Mouse (Mus musculus) heart, embryonic 12.5 days (tissue): ENCODE results near the gene Acaca. TPM values are rescaled to one million over a fixed set of nuclear protein-coding genes. Genes with fewer than 3 reads are reported as not detected.

Experiments
- ATAC-seq: fragments of 200-750 bp; cut with Nextera tagmentation; 2 replicates; pipeline ENCODE4 v1.8.0; 2017; ENCODE audit warnings: moderate TSS enrichment, moderate library complexity; ENCODE audit not compliant: insufficient number of reproducible peaks, low FRiP score
- H3K27ac ChIP-seq: fragments of 300-500 bp; sonication (generic); 2 replicates; pipeline ENCODE4 v1.5.1; 2016; ENCODE audit warnings: mild to moderate bottlenecking, moderate library complexity; ENCODE audit not compliant: poor library complexity, severe bottlenecking
- H3K27me3 ChIP-seq: fragments of 300-500 bp; sonication (generic); replicated peaks from 2 replicates; pipeline ENCODE4 v1.6.1; 2016; ENCODE audit warnings: mild to moderate bottlenecking, moderate library complexity
- H3K36me3 ChIP-seq: fragments of 300-500 bp; sonication (generic); 2 replicates; pipeline ENCODE4 v1.6.1; 2016; ENCODE audit warnings: mild to moderate bottlenecking, moderate library complexity
- H3K4me1 ChIP-seq: fragments of 300-500 bp; sonication (generic); replicated peaks from 2 replicates; pipeline ENCODE4 v1.6.1; 2016; ENCODE audit warnings: mild to moderate bottlenecking
- H3K4me2 ChIP-seq: fragments of 300-500 bp; sonication (generic); 2 replicates; pipeline ENCODE4 v1.6.1; 2016; ENCODE audit warnings: mild to moderate bottlenecking, moderate library complexity
- H3K4me3 ChIP-seq: fragments of 300-500 bp; sonication (generic); 2 replicates; pipeline ENCODE4 v1.5.1; 2016; ENCODE audit warnings: mild to moderate bottlenecking
- H3K9ac ChIP-seq: fragments of 300-500 bp; sonication (generic); 2 replicates; pipeline ENCODE4 v1.6.1; 2016; ENCODE audit warnings: mild to moderate bottlenecking, moderate library complexity
- H3K9me3 ChIP-seq: fragments of 300-500 bp; sonication (generic); replicated peaks from 2 replicates; pipeline ENCODE4 v1.6.1; 2016; ENCODE audit warnings: mild to moderate bottlenecking, moderate library complexity
- WGBS: fragments of 180-500 bp; shearing (Covaris S2); methylation state at CpG from one replicate; pipeline ENCODE4 v1.1.7; 2016; 5-methylcytosine and 5-hydroxymethylcytosine counted together
- polyA plus RNA-seq: library from polyadenylated mRNA; unstranded; fragments of >200 nt; fragmentation: Nextera tagmentation; extraction: Ambion mirVana; gene quantifications from 2 replicates; pipeline ENCODE4 v1.2.1, GENCODE M21; 2016

Acaca gene
- polyA plus RNA-seq, 1 experiment from 2014 or later = 15.4 TPM

- H3K4me1 ChIP-seq = peaks cover 9% of the 10 kb centered on the region; the same call in 1 of the 2 replicates
- no peak for ATAC-seq
- no peak overlapping the region for H3K4me3 ChIP-seq
- H3K36me3 ChIP-seq = peaks cover 52% of the 10 kb centered on the region
- no peaks in the 10 kb centered on the region for H3K9me3 ChIP-seq
- H3K9ac ChIP-seq = no peak overlapping the region
- WGBS = 65% methylated on average over 9 of the region's 9 CpGs
- no peak overlapping the region for H3K4me2 ChIP-seq
- H3K27ac ChIP-seq = no peak overlapping the region
- no peaks in the 10 kb centered on the region for H3K27me3 ChIP-seq
These were observed 13.8 kb upstream of the Acaca start for GRCm38 (mm10) chr11:84115646-84116045.

GRCm38 (mm10) chr11:84116221-84116620, 13.3 kb upstream of the Acaca start:
- no peak for ATAC-seq

GRCm38 (mm10) chr11:84117431-84117830, 12.0 kb upstream of the Acaca start:
- Histone ChIP-seq H3K4me1 (peaks cover 15% of the 10 kb centered on the region; the same call in 1 of the 2 replicates), H3K9me3 (no peaks in the 10 kb centered on the region), H3K9ac (no peak overlapping the region), H3K27ac (no peak overlapping the region), H3K36me3 (peaks cover 59% of the 10 kb centered on the region), H3K4me3 (no peak overlapping the region), H3K27me3 (no peaks in the 10 kb centered on the region), H3K4me2 (no peak overlapping the region)
- 85% methylated on average over 4 of the region's 4 CpGs for WGBS
- no peak for ATAC-seq

More at GRCm38 (mm10) chr11:84116221-84116620, 13.3 kb upstream of the Acaca start:
- Histone ChIP-seq H3K27ac (no peak overlapping the region), H3K4me3 (no peak overlapping the region), H3K9me3 (no peaks in the 10 kb centered on the region), H3K4me2 (no peak overlapping the region), H3K4me1 (peaks cover 9% of the 10 kb centered on the region; the same call in 1 of the 2 replicates), H3K9ac (no peak overlapping the region), H3K27me3 (no peaks in the 10 kb centered on the region), H3K36me3 (peaks cover 52% of the 10 kb centered on the region)
- WGBS = 68% methylated on average over 2 of the region's 2 CpGs

DNA sequence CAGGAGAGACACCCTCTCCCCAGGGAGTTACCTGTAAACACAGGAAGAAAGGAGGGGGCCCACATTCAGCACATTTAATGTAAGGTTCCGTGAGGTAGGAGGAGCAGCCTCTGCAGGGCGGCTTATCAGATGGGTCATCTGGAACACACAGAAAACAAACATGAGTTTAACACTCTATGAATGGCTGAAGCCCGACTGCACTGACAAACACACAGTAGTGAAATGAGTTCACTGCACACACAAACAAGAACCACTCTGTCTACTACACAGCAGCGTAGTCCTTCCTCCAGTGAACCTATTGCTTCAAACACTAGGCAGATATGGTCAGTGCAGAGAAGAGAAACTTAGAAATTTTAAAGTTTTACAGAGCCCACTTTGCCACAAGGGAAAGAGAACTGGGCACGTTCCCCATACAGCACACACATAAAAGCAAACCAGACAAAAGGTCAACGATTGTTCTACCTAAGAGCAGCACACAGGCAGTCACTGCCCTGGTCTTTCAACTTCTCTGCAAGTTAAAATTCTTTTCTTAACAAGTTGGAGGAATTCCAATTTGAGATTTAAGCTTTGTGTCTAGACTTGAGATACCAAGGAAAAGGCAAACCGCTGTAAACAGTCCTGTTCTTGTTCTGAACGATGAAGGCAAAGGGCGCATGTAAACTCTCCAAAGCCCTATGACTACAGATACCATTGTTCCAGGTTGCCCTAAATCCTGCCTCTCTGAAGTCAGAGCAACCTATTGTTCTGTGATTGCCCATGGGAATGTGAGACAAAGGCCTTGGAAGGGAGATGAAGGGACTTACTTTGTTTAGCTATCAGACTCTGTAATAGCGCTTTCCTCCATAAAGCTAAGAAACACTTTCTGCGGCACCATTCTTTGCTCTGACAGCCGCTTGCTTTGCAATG, 8.2 kb upstream of the Acaca start:
- H3K4me2 ChIP-seq = no peak overlapping the region
- WGBS = 75% methylated on average over 12 of the region's 12 CpGs
- no peak for ATAC-seq
- peaks cover 74% of the 10 kb centered on the region for H3K36me3 ChIP-seq
- no peak overlapping the region for H3K9ac ChIP-seq
- H3K27me3 ChIP-seq = no peaks in the 10 kb centered on the region
- 0 out of 2 replicates have a peak, but pooled peaks cover 6% of the 10 kb centered on the region for H3K4me1 ChIP-seq
- no peak overlapping the region for H3K4me3 ChIP-seq
- H3K27ac ChIP-seq = no peak overlapping the region
- no peaks in the 10 kb centered on the region for H3K9me3 ChIP-seq

- Histone ChIP-seq H3K27ac (no peak overlapping the region), H3K27me3 (peaks cover 4% of the 10 kb centered on the region; the same call in 1 of the 2 replicates), H3K9me3 (no peaks in the 10 kb centered on the region), H3K4me1 (peaks cover 6% of the 10 kb centered on the region; the same call in 1 of the 2 replicates), H3K9ac (no peak overlapping the region), H3K4me3 (no peak overlapping the region), H3K4me2 (0 out of 2 replicates have a peak overlapping the region, but pooled peaks have one; percentile 85), H3K36me3 (peaks cover 32% of the 10 kb centered on the region)
- ATAC-seq = no peak
- WGBS = 83% methylated on average over 4 of the region's 4 CpGs
These were observed 1.5 kb upstream of the Acaca start for GRCm38 (mm10) chr11:84127977-84128376.

- ATAC-seq = no peak
- Histone ChIP-seq H3K9me3 (no peaks in the 10 kb centered on the region), H3K9ac (peak overlapping the region; percentile 91), H3K27ac (no peak overlapping the region), H3K4me2 (peak overlapping the region; percentile 85), H3K4me3 (peak overlapping the region; percentile 92), H3K27me3 (peaks cover 4% of the 10 kb centered on the region; the same call in 1 of the 2 replicates), H3K4me1 (peaks cover 6% of the 10 kb centered on the region; the same call in 1 of the 2 replicates), H3K36me3 (peaks cover 22% of the 10 kb centered on the region)
- 8% methylated on average over 11 of the region's 11 CpGs for WGBS
These were observed 320 bp downstream of the Acaca start for GRCm38 (mm10) chr11:84129799-84130185.

DNA sequence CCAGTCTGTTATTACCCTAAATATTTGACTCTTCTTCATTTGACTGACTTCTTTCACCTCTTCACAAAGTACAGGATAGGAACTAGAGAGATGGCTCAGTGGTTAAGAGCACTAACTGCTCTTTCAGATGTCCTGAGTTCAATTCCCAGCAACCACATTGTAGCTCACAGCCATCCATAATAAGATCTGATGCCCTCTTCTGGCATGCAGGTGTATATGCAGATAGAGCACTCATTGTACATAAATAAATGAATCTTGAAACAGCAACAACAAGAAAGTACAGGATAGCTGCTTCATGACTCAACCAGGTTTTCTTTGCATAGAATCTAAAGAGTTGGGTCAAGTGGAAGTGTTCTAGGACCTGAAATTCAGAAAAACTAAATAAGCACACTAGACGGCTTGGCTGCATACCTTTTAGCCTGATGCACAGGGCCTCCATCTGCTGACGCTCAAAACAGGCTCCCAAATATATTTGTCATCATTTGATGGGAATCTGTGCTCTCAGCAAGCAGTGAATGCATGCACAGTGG, 4.9 kb downstream of the Acaca start:
- Histone ChIP-seq H3K9ac (no peak overlapping the region), H3K36me3 (no peaks in the 10 kb centered on the region), H3K4me1 (peaks cover 3% of the 10 kb centered on the region; the same call in 1 of the 2 replicates), H3K4me2 (no peak overlapping the region), H3K4me3 (no peak overlapping the region), H3K9me3 (no peaks in the 10 kb centered on the region), H3K27me3 (peaks cover 4% of the 10 kb centered on the region; the same call in 1 of the 2 replicates), H3K27ac (no peak overlapping the region)
- no peak for ATAC-seq
- 86% methylated on average over 2 of the region's 2 CpGs for WGBS

GRCm38 (mm10) chr11:84136453-84136852, 7.0 kb downstream of the Acaca start:
- WGBS = 81% methylated on average over 3 of the region's 3 CpGs

DNA sequence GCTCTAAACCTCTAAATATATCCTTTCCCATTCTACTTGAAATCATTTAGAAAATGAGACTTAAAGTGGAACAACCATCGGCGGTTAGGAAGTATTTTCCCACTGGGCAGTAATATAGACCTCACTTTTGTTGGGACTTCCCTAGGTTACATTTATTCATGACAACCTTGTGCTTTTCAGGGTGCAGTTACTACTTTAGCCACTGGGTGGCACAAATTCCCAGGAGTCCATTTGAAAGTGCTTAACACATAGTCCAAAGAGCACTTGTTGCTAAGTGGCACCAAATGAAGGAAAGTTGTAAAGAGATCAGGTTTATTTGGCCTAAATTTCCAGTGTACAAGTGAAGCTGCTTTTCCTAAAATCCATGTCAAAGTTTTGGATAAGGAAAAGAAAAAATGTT, 12.3 kb downstream of the Acaca start:
- Histone ChIP-seq H3K4me3 (no peak overlapping the region), H3K9ac (no peak overlapping the region), H3K27ac (no peak overlapping the region), H3K36me3 (no peaks in the 10 kb centered on the region), H3K4me1 (peaks cover 3% of the 10 kb centered on the region; the same call in 1 of the 2 replicates), H3K9me3 (no peaks in the 10 kb centered on the region), H3K27me3 (no peaks in the 10 kb centered on the region), H3K4me2 (no peak overlapping the region)
- ATAC-seq = no peak
- WGBS = 49% methylated on average over 2 of the region's 2 CpGs

More at GRCm38 (mm10) chr11:84136453-84136852, 7.0 kb downstream of the Acaca start:
- H3K27ac ChIP-seq = no peak overlapping the region
- peaks cover 4% of the 10 kb centered on the region; the same call in 1 of the 2 replicates for H3K27me3 ChIP-seq
- no peaks in the 10 kb centered on the region for H3K9me3 ChIP-seq
- no peak overlapping the region for H3K9ac ChIP-seq
- no peaks in the 10 kb centered on the region for H3K36me3 ChIP-seq
- H3K4me2 ChIP-seq = no peak overlapping the region
- peaks cover 3% of the 10 kb centered on the region; the same call in 1 of the 2 replicates for H3K4me1 ChIP-seq
- H3K4me3 ChIP-seq = no peak overlapping the region
- no peak for ATAC-seq

DNA sequence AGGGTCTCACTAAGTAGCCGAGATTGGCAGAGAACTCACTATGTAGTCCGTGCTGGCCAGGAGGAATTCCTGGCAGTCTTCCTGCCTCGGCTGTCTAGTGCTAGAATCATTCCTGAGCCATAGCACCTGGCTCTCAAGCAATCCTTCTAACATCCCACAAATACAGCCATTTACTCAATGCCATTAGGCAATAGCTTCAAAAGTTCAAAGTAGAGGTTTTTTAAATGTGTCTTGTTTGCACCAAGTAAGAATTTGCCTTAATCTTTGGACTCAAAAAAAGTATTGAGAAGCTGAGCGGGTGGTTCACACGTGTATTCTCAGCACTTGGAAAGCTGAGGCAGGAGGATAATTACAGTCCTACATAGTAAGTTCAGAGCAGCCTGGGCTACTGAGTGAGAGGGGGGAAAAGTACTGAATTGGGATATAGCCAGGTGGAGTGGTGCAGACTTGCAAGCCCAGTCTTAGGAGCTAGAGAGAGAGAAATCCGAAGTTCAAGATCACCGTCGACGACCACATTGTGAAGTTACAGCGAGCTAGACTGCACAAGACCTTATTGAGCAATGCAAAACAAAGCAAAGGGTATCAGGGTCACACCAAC, 15.8 kb downstream of the Acaca start:
- H3K27ac ChIP-seq = no peak overlapping the region
- no peak for ATAC-seq
- no peak overlapping the region for H3K4me2 ChIP-seq
- H3K9ac ChIP-seq = no peak overlapping the region
- H3K4me1 ChIP-seq = no peaks in the 10 kb centered on the region
- H3K27me3 ChIP-seq = no peaks in the 10 kb centered on the region
- H3K9me3 ChIP-seq = no peaks in the 10 kb centered on the region
- H3K4me3 ChIP-seq = no peak overlapping the region
- H3K36me3 ChIP-seq = no peaks in the 10 kb centered on the region
- WGBS = 69% methylated on average over 10 of the region's 10 CpGs

DNA sequence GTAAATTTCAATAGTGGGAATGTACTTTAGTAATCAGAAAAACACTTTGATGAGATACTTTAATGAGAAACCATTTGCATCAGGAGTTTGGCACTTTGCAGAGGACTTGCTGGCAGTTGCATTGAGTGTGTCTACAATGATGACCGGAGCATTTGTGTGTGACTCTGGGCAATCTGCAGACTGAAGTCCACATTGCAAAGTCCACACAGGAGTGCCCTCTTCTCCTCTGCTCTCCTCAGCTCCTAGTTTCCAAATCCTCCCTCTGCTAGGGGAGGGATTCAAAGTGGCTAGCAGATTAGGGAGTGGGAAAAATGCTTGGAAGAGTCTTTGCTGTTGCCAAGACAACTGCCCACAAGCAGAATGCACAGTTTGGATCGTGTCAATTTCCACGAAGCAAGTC, 16.6 kb downstream of the Acaca start:
- no peak overlapping the region for H3K4me2 ChIP-seq
- no peak overlapping the region for H3K9ac ChIP-seq
- no peak overlapping the region for H3K4me3 ChIP-seq
- 72% methylated on average over 3 of the region's 3 CpGs for WGBS
- no peak overlapping the region for H3K27ac ChIP-seq
- no peak for ATAC-seq
- no peaks in the 10 kb centered on the region for H3K36me3 ChIP-seq
- H3K4me1 ChIP-seq = no peaks in the 10 kb centered on the region
- H3K27me3 ChIP-seq = no peaks in the 10 kb centered on the region
- H3K9me3 ChIP-seq = no peaks in the 10 kb centered on the region
